Mouse (Mus musculus) embryonic facial prominence, embryonic 13.5 days (tissue): ENCODE measurements at regions not wholly inside any gene's neighbourhood (a gene's known extent, or its start where the extent isn't known, plus 50 kb on each side); places are given as distances from the start of the nearest gene placed in this dataset.

Source experiments
- ATAC-seq: fragments of 200-750 bp; cut with Nextera tagmentation; 2 replicates; pipeline ENCODE4 v1.8.0; 2017; ENCODE audit warnings: low read depth; ENCODE audit not compliant: insufficient number of reproducible peaks, insufficient read depth, low FRiP score, low TSS enrichment
- H3K27ac ChIP-seq: fragments of 300-500 bp; sonication (generic); 2 replicates; pipeline ENCODE4 v1.5.1; 2015; ENCODE audit warnings: moderate library complexity, mild to moderate bottlenecking, inconsistent platforms
- H3K27me3 ChIP-seq: fragments of 300-500 bp; sonication (generic); 2 replicates; pipeline ENCODE4 v1.6.1; 2015; ENCODE audit warnings: mild to moderate bottlenecking, inconsistent platforms
- H3K36me3 ChIP-seq: fragments of 300-500 bp; sonication (generic); 2 replicates; pipeline ENCODE4 v1.6.1; 2015; ENCODE audit warnings: mild to moderate bottlenecking, inconsistent platforms
- H3K4me1 ChIP-seq: fragments of 300-500 bp; sonication (generic); 2 replicates; pipeline ENCODE4 v1.6.1; 2015; ENCODE audit warnings: inconsistent platforms
- H3K4me2 ChIP-seq: fragments of 300-500 bp; sonication (generic); 2 replicates; pipeline ENCODE4 v1.6.1; 2015; ENCODE audit warnings: moderate library complexity, mild to moderate bottlenecking, inconsistent platforms
- H3K4me3 ChIP-seq: fragments of 300-500 bp; sonication (generic); 2 replicates; pipeline ENCODE4 v1.5.1; 2015; ENCODE audit warnings: mild to moderate bottlenecking, inconsistent platforms
- H3K9ac ChIP-seq: fragments of 300-500 bp; sonication (generic); 2 replicates; pipeline ENCODE4 v1.6.1; 2015; ENCODE audit warnings: mild to moderate bottlenecking, inconsistent platforms
- H3K9me3 ChIP-seq: fragments of 300-500 bp; sonication (generic); 2 replicates; pipeline ENCODE4 v1.6.1; 2016; ENCODE audit warnings: inconsistent platforms
- WGBS: fragments of 180-500 bp; shearing (Covaris S2); methylation state at CpG from one replicate; pipeline ENCODE4 v1.1.7; 2015; ENCODE audit warnings: mixed read lengths; 5-methylcytosine and 5-hydroxymethylcytosine counted together

GRCm38 (mm10) chr11:19254183-19254582 lies 235.4 kb upstream of the Meis1 start:
- H3K4me2 ChIP-seq = no peak overlapping the region
- no peaks in the 10 kb centered on the region for H3K27me3 ChIP-seq
- no peaks in the 10 kb centered on the region for H3K9me3 ChIP-seq
- no peak for ATAC-seq
- no peak overlapping the region for H3K9ac ChIP-seq
- no peak overlapping the region for H3K4me3 ChIP-seq
- 30% methylated on average over 4 of the region's 4 CpGs for WGBS
- no peaks in the 10 kb centered on the region for H3K36me3 ChIP-seq
- H3K27ac ChIP-seq = no peak overlapping the region
- H3K4me1 ChIP-seq = 0 out of 2 replicates have a peak, but pooled peaks cover 17% of the 10 kb centered on the region

- Histone ChIP-seq H3K4me2 (no peak overlapping the region), H3K36me3 (no peaks in the 10 kb centered on the region), H3K27ac (no peak overlapping the region), H3K27me3 (no peaks in the 10 kb centered on the region), H3K9ac (no peak overlapping the region), H3K9me3 (no peaks in the 10 kb centered on the region), H3K4me3 (no peak overlapping the region), H3K4me1 (peaks cover 31% of the 10 kb centered on the region)
- no peak for ATAC-seq
- WGBS = 59% methylated on average over 4 of the region's 4 CpGs
Observed at GRCm38 (mm10) chr11:19257549-19257948, 238.8 kb upstream of the Meis1 start.

- Histone ChIP-seq H3K4me2 (no peak overlapping the region), H3K4me3 (no peak overlapping the region), H3K9me3 (no peaks in the 10 kb centered on the region), H3K27ac (no peak overlapping the region), H3K4me1 (peaks cover 36% of the 10 kb centered on the region), H3K27me3 (no peaks in the 10 kb centered on the region), H3K9ac (no peak overlapping the region), H3K36me3 (no peaks in the 10 kb centered on the region)
- WGBS = 63% methylated on average over 4 of the region's 4 CpGs
- no peak for ATAC-seq
Observed at GRCm38 (mm10) chr11:19262832-19263231, 244.0 kb upstream of the Meis1 start.

GRCm38 (mm10) chr11:19264798-19265671 lies 246.2 kb upstream of the Meis1 start:
- no peak for ATAC-seq
- 62% methylated on average over 18 of the region's 18 CpGs for WGBS
- no peak overlapping the region for H3K27ac ChIP-seq
- peaks cover 26% of the 10 kb centered on the region for H3K4me1 ChIP-seq
- no peak overlapping the region for H3K9ac ChIP-seq
- no peaks in the 10 kb centered on the region for H3K27me3 ChIP-seq
- H3K9me3 ChIP-seq = no peaks in the 10 kb centered on the region
- H3K4me3 ChIP-seq = no peak overlapping the region
- no peaks in the 10 kb centered on the region for H3K36me3 ChIP-seq
- H3K4me2 ChIP-seq = no peak overlapping the region

- Histone ChIP-seq H3K4me2 (no peak overlapping the region), H3K27ac (no peak overlapping the region), H3K4me3 (no peak overlapping the region), H3K4me1 (peaks cover 21% of the 10 kb centered on the region), H3K9ac (no peak overlapping the region), H3K27me3 (no peaks in the 10 kb centered on the region), H3K9me3 (no peaks in the 10 kb centered on the region), H3K36me3 (no peaks in the 10 kb centered on the region)
- 15% methylated on average over 3 of the region's 3 CpGs for WGBS
- no peak for ATAC-seq
Observed at GRCm38 (mm10) chr11:19265672-19265972, 246.8 kb upstream of the Meis1 start.

GRCm38 (mm10) chr11:19290971-19291370 lies 272.2 kb upstream of the Meis1 start:
- ATAC-seq = no peak
- WGBS = 80% methylated on average over 6 of the region's 6 CpGs
- no peak overlapping the region for H3K4me3 ChIP-seq
- no peaks in the 10 kb centered on the region for H3K27me3 ChIP-seq
- H3K27ac ChIP-seq = no peak overlapping the region
- H3K4me1 ChIP-seq = peaks cover 5% of the 10 kb centered on the region; the same call in 1 of the 2 replicates
- no peak overlapping the region for H3K9ac ChIP-seq
- no peaks in the 10 kb centered on the region for H3K36me3 ChIP-seq
- no peaks in the 10 kb centered on the region for H3K9me3 ChIP-seq
- no peak overlapping the region for H3K4me2 ChIP-seq

GRCm38 (mm10) chr11:19299411-19299810 lies 280.6 kb upstream of the Meis1 start:
- Histone ChIP-seq H3K27me3 (no peaks in the 10 kb centered on the region), H3K9me3 (no peaks in the 10 kb centered on the region), H3K4me1 (peaks cover 11% of the 10 kb centered on the region; the same call in 1 of the 2 replicates), H3K27ac (no peak overlapping the region), H3K36me3 (no peaks in the 10 kb centered on the region), H3K9ac (no peak overlapping the region), H3K4me3 (no peak overlapping the region), H3K4me2 (no peak overlapping the region)
- 94% methylated on average over 1 of the region's 1 CpGs for WGBS
- ATAC-seq = no peak

- Histone ChIP-seq H3K9ac (no peak overlapping the region), H3K4me3 (no peak overlapping the region), H3K27ac (no peak overlapping the region), H3K36me3 (no peaks in the 10 kb centered on the region), H3K9me3 (no peaks in the 10 kb centered on the region), H3K27me3 (no peaks in the 10 kb centered on the region), H3K4me2 (no peak overlapping the region), H3K4me1 (peaks cover 11% of the 10 kb centered on the region; the same call in 1 of the 2 replicates)
- WGBS = 82% methylated on average over 5 of the region's 5 CpGs
- no peak for ATAC-seq
Observed at GRCm38 (mm10) chr11:19306687-19307086, 287.9 kb upstream of the Meis1 start.

GRCm38 (mm10) chr11:19330685-19331239 lies 312.0 kb upstream of the Meis1 start:
- no peaks in the 10 kb centered on the region for H3K4me1 ChIP-seq
- ATAC-seq = no peak
- 35% methylated on average over 2 of the region's 3 CpGs for WGBS
- no peak overlapping the region for H3K9ac ChIP-seq
- no peak overlapping the region for H3K27ac ChIP-seq
- H3K27me3 ChIP-seq = no peaks in the 10 kb centered on the region
- no peak overlapping the region for H3K4me2 ChIP-seq
- no peaks in the 10 kb centered on the region for H3K36me3 ChIP-seq
- H3K4me3 ChIP-seq = no peak overlapping the region
- no peaks in the 10 kb centered on the region for H3K9me3 ChIP-seq

- H3K4me2 ChIP-seq = no peak overlapping the region
- H3K4me3 ChIP-seq = no peak overlapping the region
- H3K27ac ChIP-seq = no peak overlapping the region
- H3K4me1 ChIP-seq = no peaks in the 10 kb centered on the region
- H3K9ac ChIP-seq = no peak overlapping the region
- no peak for ATAC-seq
- no peaks in the 10 kb centered on the region for H3K36me3 ChIP-seq
- no peaks in the 10 kb centered on the region for H3K9me3 ChIP-seq
- H3K27me3 ChIP-seq = no peaks in the 10 kb centered on the region
Observed at GRCm38 (mm10) chr11:19332274-19332673, 313.5 kb upstream of the Meis1 start.

- no peak overlapping the region for H3K27ac ChIP-seq
- H3K9me3 ChIP-seq = no peaks in the 10 kb centered on the region
- H3K36me3 ChIP-seq = no peaks in the 10 kb centered on the region
- H3K9ac ChIP-seq = no peak overlapping the region
- WGBS = 42% methylated on average over 1 of the region's 1 CpGs
- no peak overlapping the region for H3K4me3 ChIP-seq
- H3K4me2 ChIP-seq = no peak overlapping the region
- ATAC-seq = no peak
- no peaks in the 10 kb centered on the region for H3K4me1 ChIP-seq
- H3K27me3 ChIP-seq = no peaks in the 10 kb centered on the region
Observed at GRCm38 (mm10) chr11:19332727-19333126, 313.9 kb upstream of the Meis1 start.

GRCm38 (mm10) chr11:19333908-19334487 lies 315.2 kb upstream of the Meis1 start:
- H3K36me3 ChIP-seq = no peaks in the 10 kb centered on the region
- ATAC-seq = no peak
- H3K9ac ChIP-seq = no peak overlapping the region
- H3K27me3 ChIP-seq = no peaks in the 10 kb centered on the region
- no peak overlapping the region for H3K4me2 ChIP-seq
- H3K4me3 ChIP-seq = no peak overlapping the region
- no peaks in the 10 kb centered on the region for H3K9me3 ChIP-seq
- H3K4me1 ChIP-seq = no peaks in the 10 kb centered on the region
- H3K27ac ChIP-seq = no peak overlapping the region
- WGBS = 90% methylated on average over 1 of the region's 1 CpGs
